Mouse (Mus musculus) embryonic facial prominence, embryonic 15.5 days (tissue): ENCODE data around the gene Slc29a3. TPM values are rescaled to one million over a fixed set of nuclear protein-coding genes. Genes with fewer than 3 reads are reported as not detected.

ENCODE experiments used
- ATAC-seq: fragments of 200-750 bp; cut with Nextera tagmentation; 2 replicates; pipeline ENCODE4 v1.8.0; 2017; ENCODE audit warnings: low read depth, moderate TSS enrichment; ENCODE audit not compliant: insufficient number of reproducible peaks, low FRiP score, low TSS enrichment
- H3K27ac ChIP-seq: fragments of 300-500 bp; sonication (generic); replicated peaks from 2 replicates; pipeline ENCODE4 v1.5.1; 2015; ENCODE audit warnings: mild to moderate bottlenecking, inconsistent platforms
- H3K27me3 ChIP-seq: fragments of 300-500 bp; sonication (generic); 2 replicates; pipeline ENCODE4 v1.6.1; 2015; ENCODE audit warnings: inconsistent platforms
- H3K36me3 ChIP-seq: fragments of 300-500 bp; sonication (generic); 2 replicates; pipeline ENCODE4 v1.6.1; 2015; ENCODE audit warnings: mild to moderate bottlenecking, inconsistent platforms
- H3K4me1 ChIP-seq: fragments of 300-500 bp; sonication (generic); 2 replicates; pipeline ENCODE4 v1.6.1; 2015; ENCODE audit warnings: inconsistent platforms
- H3K4me2 ChIP-seq: fragments of 300-500 bp; sonication (generic); replicated peaks from 2 replicates; pipeline ENCODE4 v1.6.1; 2015; ENCODE audit warnings: mild to moderate bottlenecking, inconsistent platforms
- H3K4me3 ChIP-seq: fragments of 300-500 bp; sonication (generic); replicated peaks from 2 replicates; pipeline ENCODE4 v1.5.1; 2015; ENCODE audit warnings: mild to moderate bottlenecking, inconsistent platforms
- H3K9ac ChIP-seq: fragments of 300-500 bp; sonication (generic); 2 replicates; pipeline ENCODE4 v1.6.1; 2015; ENCODE audit warnings: inconsistent platforms
- H3K9me3 ChIP-seq: fragments of 300-500 bp; sonication (generic); replicated peaks from 2 replicates; pipeline ENCODE4 v1.6.1; 2016; ENCODE audit warnings: inconsistent platforms
- WGBS: fragments of 180-500 bp; shearing (Covaris S2); methylation state at CpG from one replicate; pipeline ENCODE4 v1.1.7; 2015; 5-methylcytosine and 5-hydroxymethylcytosine counted together
- polyA plus RNA-seq: library from polyadenylated mRNA; unstranded; fragments of >200 nt; fragmentation: Nextera tagmentation; extraction: Ambion mirVana; gene quantifications from 2 replicates; pipeline ENCODE4 v1.2.1, GENCODE M21; 2015

Gene Slc29a3
- polyA plus RNA-seq, 1 experiment from 2014 or later: 12.8 TPM

- Histone ChIP-seq H3K9me3 (no peaks in the 10 kb centered on the region), H3K36me3 (no peaks in the 10 kb centered on the region), H3K4me3 (no peak overlapping the region), H3K27ac (no peak overlapping the region), H3K27me3 (peaks cover 26% of the 10 kb centered on the region), H3K4me2 (no peak overlapping the region), H3K9ac (no peak overlapping the region), H3K4me1 (peaks cover 12% of the 10 kb centered on the region)
- no peak for ATAC-seq
- WGBS: 70% methylated on average over 20 of the region's 20 CpGs
Measured at GRCm38 (mm10) chr10:60691671-60692390, 60.8 kb downstream of the Slc29a3 start.

GRCm38 (mm10) chr10:60690960-60691359 lies 61.6 kb downstream of the Slc29a3 start:
- no peaks in the 10 kb centered on the region for H3K36me3 ChIP-seq
- peaks cover 20% of the 10 kb centered on the region for H3K4me1 ChIP-seq
- H3K9ac ChIP-seq: no peak overlapping the region
- no peak overlapping the region for H3K4me2 ChIP-seq
- no peak overlapping the region for H3K4me3 ChIP-seq
- H3K9me3 ChIP-seq: no peaks in the 10 kb centered on the region
- no peak overlapping the region for H3K27ac ChIP-seq
- H3K27me3 ChIP-seq: peaks cover 35% of the 10 kb centered on the region
- ATAC-seq: no peak
- WGBS: 51% methylated on average over 6 of the region's 6 CpGs

DNA sequence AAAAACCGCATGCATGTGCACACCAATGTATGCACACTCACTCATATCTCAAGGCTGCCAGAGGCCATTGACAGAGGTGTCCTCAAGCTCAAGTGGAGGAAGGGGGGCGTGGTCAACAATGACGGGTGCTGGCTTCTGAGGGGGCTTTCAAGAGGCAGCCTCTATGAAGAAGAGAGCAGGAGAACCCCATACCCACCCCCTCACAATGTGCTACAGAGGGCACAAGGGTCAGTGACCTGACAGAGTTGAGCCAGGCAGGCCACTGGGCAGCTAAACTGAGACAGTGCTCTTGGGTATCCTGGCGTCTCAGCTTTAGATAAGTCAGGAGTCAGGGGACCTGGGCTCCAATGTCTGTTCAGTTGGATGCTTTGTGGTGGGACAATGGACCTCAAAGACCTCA lies 63.2 kb downstream of the Slc29a3 start:
- Histone ChIP-seq H3K27me3 (peaks cover 50% of the 10 kb centered on the region), H3K4me1 (peaks cover 25% of the 10 kb centered on the region), H3K27ac (no peak overlapping the region), H3K36me3 (no peaks in the 10 kb centered on the region), H3K4me3 (no peak overlapping the region), H3K9me3 (no peaks in the 10 kb centered on the region), H3K4me2 (no peak overlapping the region), H3K9ac (no peak overlapping the region)
- WGBS: 75% methylated on average over 4 of the region's 4 CpGs
- no peak for ATAC-seq

DNA sequence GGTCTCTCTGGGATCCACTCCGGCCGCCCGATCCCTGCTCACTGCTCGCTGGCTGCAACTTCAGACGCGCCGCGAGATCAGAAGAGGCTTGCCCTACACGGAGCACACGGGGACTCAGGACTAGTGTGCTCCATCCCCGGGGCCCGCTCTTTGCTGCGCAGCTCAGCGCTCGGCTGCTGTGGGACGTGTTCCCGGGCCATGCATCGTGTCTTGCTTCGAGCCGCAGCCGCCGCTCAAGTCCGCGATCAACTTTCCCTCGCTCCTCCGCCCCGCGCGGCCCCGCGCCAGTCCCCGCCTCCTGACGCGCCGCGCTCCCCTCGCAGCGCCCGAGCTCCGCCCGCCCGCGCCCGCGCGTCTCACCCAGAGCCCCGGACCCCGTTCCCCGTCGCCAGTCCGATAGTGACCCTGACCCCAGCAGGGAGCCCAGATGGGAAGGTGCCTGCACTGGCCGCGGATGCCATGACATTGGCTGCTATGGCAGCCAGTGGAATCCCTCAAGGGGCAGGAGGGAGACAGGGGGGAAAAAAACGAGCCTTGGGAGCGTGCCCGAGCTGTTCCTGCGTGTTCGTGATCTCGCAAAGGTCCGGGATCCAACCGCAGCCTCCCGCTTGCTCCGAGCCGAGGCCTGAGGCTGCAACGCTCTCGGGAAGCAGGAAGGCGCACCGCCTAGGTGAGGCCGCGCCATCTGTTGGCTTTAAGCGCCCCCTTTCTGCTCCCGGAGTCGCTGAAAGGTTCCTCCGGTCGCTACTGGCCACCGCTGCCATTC lies 65.4 kb downstream of the Slc29a3 start:
- WGBS: under 1% methylated on average over 76 of the region's 76 CpGs
- peak overlapping the region; percentile 58 for H3K4me3 ChIP-seq

GRCm38 (mm10) chr10:60686641-60686975 lies 66.0 kb downstream of the Slc29a3 start:
- under 1% methylated on average over 37 of the region's 37 CpGs for WGBS
- H3K27me3 ChIP-seq: peaks cover 57% of the 10 kb centered on the region
- peak overlapping the region; percentile 58 for H3K4me3 ChIP-seq

More for the DNA sequence above, 65.4 kb downstream of the Slc29a3 start:
- peaks cover 57% of the 10 kb centered on the region for H3K27me3 ChIP-seq
- peak overlapping the region; percentile 97 for H3K4me2 ChIP-seq
- H3K27ac ChIP-seq: no peak overlapping the region
- H3K4me1 ChIP-seq: peaks cover 22% of the 10 kb centered on the region
- no peaks in the 10 kb centered on the region for H3K36me3 ChIP-seq
- H3K9ac ChIP-seq: peak overlapping the region; percentile 40; the same call in 1 of the 2 replicates
- peak; percentile 67 for ATAC-seq
- no peaks in the 10 kb centered on the region for H3K9me3 ChIP-seq

GRCm38 (mm10) chr10:60685764-60686640 lies 66.6 kb downstream of the Slc29a3 start:
- Histone ChIP-seq H3K9ac (no peak overlapping the region), H3K9me3 (no peaks in the 10 kb centered on the region), H3K36me3 (no peaks in the 10 kb centered on the region), H3K4me3 (peak overlapping the region; percentile 58), H3K4me2 (peak overlapping the region; percentile 97), H3K27ac (no peak overlapping the region), H3K4me1 (peaks cover 16% of the 10 kb centered on the region), H3K27me3 (peaks cover 57% of the 10 kb centered on the region)
- 6% methylated on average over 50 of the region's 50 CpGs for WGBS
- ATAC-seq: no peak

More at GRCm38 (mm10) chr10:60686641-60686975, 66.0 kb downstream of the Slc29a3 start:
- Histone ChIP-seq H3K9me3 (no peaks in the 10 kb centered on the region), H3K36me3 (no peaks in the 10 kb centered on the region), H3K27ac (no peak overlapping the region), H3K4me1 (peaks cover 19% of the 10 kb centered on the region), H3K4me2 (peak overlapping the region; percentile 97), H3K9ac (peak overlapping the region; percentile 21; the same call in 1 of the 2 replicates)
- ATAC-seq: no peak

- WGBS: 76% methylated on average over 3 of the region's 3 CpGs
- Histone ChIP-seq H3K4me1 (no peaks in the 10 kb centered on the region), H3K27ac (no peak overlapping the region), H3K36me3 (no peaks in the 10 kb centered on the region), H3K27me3 (peaks cover 2% of the 10 kb centered on the region; the same call in 1 of the 2 replicates), H3K9me3 (no peaks in the 10 kb centered on the region), H3K4me2 (no peak overlapping the region), H3K9ac (no peak overlapping the region), H3K4me3 (no peak overlapping the region)
- no peak for ATAC-seq
Measured at GRCm38 (mm10) chr10:60678926-60679325, 73.7 kb downstream of the Slc29a3 start.

- H3K4me3 ChIP-seq: no peak overlapping the region
- H3K4me1 ChIP-seq: no peaks in the 10 kb centered on the region
- no peaks in the 10 kb centered on the region for H3K27me3 ChIP-seq
- ATAC-seq: no peak
- H3K36me3 ChIP-seq: no peaks in the 10 kb centered on the region
- no peak overlapping the region for H3K4me2 ChIP-seq
- 78% methylated on average over 4 of the region's 4 CpGs for WGBS
- no peak overlapping the region for H3K27ac ChIP-seq
- no peaks in the 10 kb centered on the region for H3K9me3 ChIP-seq
- no peak overlapping the region for H3K9ac ChIP-seq
Measured at GRCm38 (mm10) chr10:60677319-60677718, 75.3 kb downstream of the Slc29a3 start.

DNA sequence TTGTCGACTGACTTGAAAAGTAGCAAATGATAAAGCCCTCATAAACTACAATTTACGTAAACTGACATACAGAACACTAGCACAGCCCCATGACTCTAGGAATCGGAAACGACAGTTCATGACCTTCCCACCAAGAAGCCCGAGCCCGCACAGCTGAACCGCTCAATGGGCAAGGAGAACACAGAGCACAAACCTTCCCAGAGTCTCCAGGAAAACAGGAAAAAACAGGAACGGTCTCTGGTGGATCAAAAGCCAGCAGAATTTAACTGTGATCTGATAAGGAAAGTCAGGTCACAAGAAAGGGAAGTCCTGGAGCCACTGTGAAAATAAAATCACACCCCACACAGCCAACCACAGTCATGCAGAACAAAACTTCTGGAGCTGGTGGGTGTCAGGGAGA lies 82.4 kb downstream of the Slc29a3 start:
- Histone ChIP-seq H3K36me3 (no peaks in the 10 kb centered on the region), H3K4me2 (no peak overlapping the region), H3K9ac (no peak overlapping the region), H3K4me1 (no peaks in the 10 kb centered on the region), H3K9me3 (no peaks in the 10 kb centered on the region), H3K27ac (no peak overlapping the region), H3K27me3 (no peaks in the 10 kb centered on the region), H3K4me3 (no peak overlapping the region)
- no peak for ATAC-seq
- 70% methylated on average over 8 of the region's 8 CpGs for WGBS

DNA sequence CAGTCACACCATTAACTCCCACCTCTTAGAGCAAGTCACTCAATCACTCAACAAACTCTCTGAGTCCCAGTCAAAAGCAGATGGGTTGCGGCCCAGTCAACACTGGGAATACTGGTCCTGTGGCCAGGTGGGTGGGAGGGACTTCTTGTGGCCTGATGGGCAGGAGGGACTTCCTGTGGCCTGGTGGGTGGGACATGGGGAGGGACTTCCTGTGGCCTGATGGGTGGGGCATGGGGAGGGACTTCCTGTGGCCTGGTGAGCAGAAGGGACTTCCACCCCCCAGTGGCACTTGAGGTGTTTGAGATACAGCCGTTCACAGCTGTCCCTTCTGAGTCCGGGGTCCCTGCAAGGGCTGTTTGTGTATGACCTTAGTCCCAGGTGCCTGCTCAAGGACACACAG lies 84.0 kb downstream of the Slc29a3 start:
- no peak overlapping the region for H3K4me3 ChIP-seq
- H3K27me3 ChIP-seq: no peaks in the 10 kb centered on the region
- H3K9ac ChIP-seq: no peak overlapping the region
- no peaks in the 10 kb centered on the region for H3K36me3 ChIP-seq
- 88% methylated on average over 3 of the region's 3 CpGs for WGBS
- no peak for ATAC-seq
- H3K27ac ChIP-seq: no peak overlapping the region
- no peak overlapping the region for H3K4me2 ChIP-seq
- H3K4me1 ChIP-seq: no peaks in the 10 kb centered on the region
- no peaks in the 10 kb centered on the region for H3K9me3 ChIP-seq
